Mouse (Mus musculus) adrenal gland, postnatal 4 days (tissue): Measurements from ENCODE around the gene Slc25a14. TPM values are rescaled to one million over a fixed set of nuclear protein-coding genes. Genes with fewer than 3 reads are reported as not detected.
A peak's percentile ranks its signal among the peaks of the same experiment; 100 is the strongest.

Experiments
- DNase-seq, 2 experiments: peaks; one replicate each; pipeline ENCODE4 v3.0.0; 2021 to 2022; ENCODE audit warnings: low spot score in 2 of 2, mixed read lengths in 2 of 2
- long read RNA-seq, 2 experiments: library from polyadenylated mRNA; stranded (forward); transcript quantifications; one replicate each; pipeline ENCODE4 v2.0.0; 2021
- total RNA-seq, 2 experiments: library from RNA; stranded (reverse); gene quantifications; 2 replicates each; pipeline ENCODE4 v1.2.3; 2021

Slc25a14 gene
- 1 to 10 TPM; 9.1 to 9.5 TPM for total RNA-seq
- long read RNA-seq, experiment 1, partial matches to known transcripts: 5 of 12 reads
- long read RNA-seq, experiment 1, other reads (novel, unspliced or antisense): 7 of 12 reads
- long read RNA-seq, experiment 2, partial matches to known transcripts: 3 of 10 reads
- long read RNA-seq, experiment 2, other reads (novel, unspliced or antisense): 5 of 10 reads

GRCm38 (mm10) chrX:48623379-48624053 lies at the start of gene Slc25a14:
Gene Slc25a14, plus strand, starts transcription at chrX:48623413.
- peak; percentile 34 to 35 for DNase-seq

- no peak for DNase-seq
Measured at GRCm38 (mm10) chrX:48583332-48583731, 39.9 kb upstream of the Slc25a14 start.

- no peak for DNase-seq
Measured at GRCm38 (mm10) chrX:48593721-48594098, 29.5 kb upstream of the Slc25a14 start.

GRCm38 (mm10) chrX:48594099-48594760 lies 29.0 kb upstream of the Slc25a14 start, which contains the start of gene Zfp280c:
Gene Zfp280c, minus strand, starts transcription at chrX:48594504.
- DNase-seq: peak; percentile 33 to 39

GRCm38 (mm10) chrX:48596053-48596452 lies 27.2 kb upstream of the Slc25a14 start:
- no peak for DNase-seq

- no peak for DNase-seq
Measured at GRCm38 (mm10) chrX:48596906-48597305, 26.3 kb upstream of the Slc25a14 start.

- no peak for DNase-seq
Measured at GRCm38 (mm10) chrX:48604872-48605271, 18.3 kb upstream of the Slc25a14 start.

GRCm38 (mm10) chrX:48623049-48623378 lies 199 bp upstream of the Slc25a14 start:
- no peak for DNase-seq

- DNase-seq: no peak
Measured at GRCm38 (mm10) chrX:48624054-48624420, 824 bp downstream of the Slc25a14 start.

GRCm38 (mm10) chrX:48637032-48637431 lies 13.8 kb downstream of the Slc25a14 start:
- no peak for DNase-seq

- DNase-seq: no peak
Measured at GRCm38 (mm10) chrX:48644122-48644521, 20.9 kb downstream of the Slc25a14 start.

GRCm38 (mm10) chrX:48666807-48667206 lies 43.6 kb downstream of the Slc25a14 start:
- no peak for DNase-seq

- DNase-seq: no peak
Measured at GRCm38 (mm10) chrX:48669588-48669987, 46.4 kb downstream of the Slc25a14 start.

- DNase-seq: no peak
Measured at GRCm38 (mm10) chrX:48671714-48672113, 48.5 kb downstream of the Slc25a14 start.

GRCm38 (mm10) chrX:48674171-48674570 lies 51.0 kb downstream of the Slc25a14 start, which contains the start of gene Gpr119:
Gene Gpr119, minus strand, starts transcription at chrX:48674478.
- DNase-seq: peak in 1 of 2 experiments; percentile 26

- DNase-seq: no peak
Measured at GRCm38 (mm10) chrX:48683451-48683850, 60.2 kb downstream of the Slc25a14 start.

GRCm38 (mm10) chrX:48683857-48684256 lies 60.6 kb downstream of the Slc25a14 start:
- no peak for DNase-seq

- DNase-seq: no peak
Measured at GRCm38 (mm10) chrX:48694460-48694859, 71.2 kb downstream of the Slc25a14 start.

- peak; percentile 63 to 80 for DNase-seq
Measured at GRCm38 (mm10) chrX:48694864-48695371, 71.7 kb downstream of the Slc25a14 start, which contains the start of gene Rbmx2. Gene Rbmx2, plus strand, starts transcription at chrX:48695004.

GRCm38 (mm10) chrX:48709701-48710100 lies 86.5 kb downstream of the Slc25a14 start:
- no peak for DNase-seq
